Mouse (Mus musculus) forebrain, embryonic 13.5 days (tissue): ENCODE measurements around the gene Caskin2. TPM values are rescaled to one million over a fixed set of nuclear protein-coding genes. Genes with fewer than 3 reads are reported as not detected.
"Not testable (repeated sequence)": the region's sequence is repeated elsewhere in the genome, so short reads cannot be mapped to it uniquely, and the experiment has no call there.

Experiments used
- ATAC-seq: fragments of 200-750 bp; cut with Nextera tagmentation; 2 replicates; pipeline ENCODE4 v1.8.0; 2017
- H3K27ac ChIP-seq: fragments of 300-500 bp; sonication (generic); 2 replicates; pipeline ENCODE4 v1.5.1; 2015; ENCODE audit warnings: inconsistent platforms, mild to moderate bottlenecking, moderate library complexity
- H3K27me3 ChIP-seq: fragments of 300-500 bp; sonication (generic); 2 replicates; pipeline ENCODE4 v1.6.1; 2015; ENCODE audit warnings: mild to moderate bottlenecking, inconsistent platforms
- H3K36me3 ChIP-seq: fragments of 300-500 bp; sonication (generic); 2 replicates; pipeline ENCODE4 v1.6.1; 2015; ENCODE audit warnings: mild to moderate bottlenecking, inconsistent platforms; ENCODE audit not compliant: poor library complexity, severe bottlenecking
- H3K4me1 ChIP-seq: fragments of 300-500 bp; sonication (generic); 2 replicates; pipeline ENCODE4 v1.6.1; 2015; ENCODE audit warnings: inconsistent platforms
- H3K4me2 ChIP-seq: fragments of 300-500 bp; sonication (generic); 2 replicates; pipeline ENCODE4 v1.6.1; 2015; ENCODE audit warnings: inconsistent platforms, mild to moderate bottlenecking, moderate library complexity
- H3K4me3 ChIP-seq: fragments of 300-500 bp; sonication (generic); 2 replicates; pipeline ENCODE4 v1.5.1; 2015; ENCODE audit warnings: mild to moderate bottlenecking, inconsistent platforms
- H3K9ac ChIP-seq: fragments of 300-500 bp; sonication (generic); 2 replicates; pipeline ENCODE4 v1.6.1; 2015; ENCODE audit warnings: mild to moderate bottlenecking, inconsistent platforms
- H3K9me3 ChIP-seq: fragments of 300-500 bp; sonication (generic); replicated peaks from 2 replicates; pipeline ENCODE4 v1.6.1; 2016; ENCODE audit warnings: inconsistent platforms
- WGBS: fragments of 180-500 bp; shearing (Covaris S2); methylation state at CpG from one replicate; pipeline ENCODE4 v1.1.7; 2015; 5-methylcytosine and 5-hydroxymethylcytosine counted together
- polyA plus RNA-seq: library from polyadenylated mRNA; unstranded; fragments of >200 nt; fragmentation: Nextera tagmentation; extraction: Ambion mirVana; gene quantifications from 2 replicates; pipeline ENCODE4 v1.2.1, GENCODE M21; 2015

The Caskin2 gene
- polyA plus RNA-seq, 1 experiment from 2014 or later: 10.7 TPM

DNA sequence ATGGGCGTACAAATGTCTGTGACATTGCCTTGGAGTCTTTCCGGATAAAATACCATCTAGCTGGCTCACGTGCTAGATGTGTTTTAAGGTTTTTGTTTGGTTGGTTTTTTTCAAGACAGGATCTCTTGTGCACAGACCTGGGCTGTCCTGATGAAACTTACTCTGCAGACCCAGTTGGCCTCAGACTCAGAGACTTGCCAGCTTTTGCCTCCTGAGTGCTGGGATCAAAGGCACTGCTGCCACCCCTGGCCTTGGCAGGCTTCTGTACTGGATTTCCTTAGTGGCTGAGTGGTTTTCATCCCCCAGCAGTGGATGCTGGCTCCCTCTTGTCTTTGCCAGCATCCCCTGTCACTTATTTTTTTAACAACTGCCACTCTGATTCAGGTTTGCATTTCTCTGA, 44.5 kb downstream of the Caskin2 start:
- 92% methylated on average over 3 of the region's 3 CpGs for WGBS
- peak overlapping the region; percentile 57 for H3K27ac ChIP-seq
- no peak for ATAC-seq

DNA sequence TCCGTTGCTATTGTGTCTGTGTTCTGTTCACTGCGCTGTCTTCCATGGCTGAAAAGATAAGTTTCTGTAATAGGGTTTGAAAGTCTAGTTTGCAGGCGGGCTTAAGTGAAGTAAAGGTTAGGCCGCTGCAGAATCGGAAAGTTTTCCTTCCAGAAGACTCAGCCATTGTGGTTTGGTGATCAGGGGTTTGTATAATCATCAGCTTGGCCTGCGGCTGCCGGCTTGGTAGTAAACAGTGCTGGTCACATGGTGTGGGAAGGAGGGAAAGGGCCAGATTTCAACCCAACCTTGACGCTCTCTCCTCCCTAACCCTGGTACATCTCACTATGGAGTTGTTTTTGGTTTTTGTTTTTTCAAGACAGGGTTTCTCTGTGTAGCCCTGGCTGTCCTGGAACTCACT, 46.5 kb downstream of the Caskin2 start:
- Histone ChIP-seq H3K4me2 (peak overlapping the region; percentile 75), H3K36me3 (no peaks in the 10 kb centered on the region), H3K4me3 (peak overlapping the region; percentile 70; the same call in 1 of the 2 replicates), H3K27ac (no peak overlapping the region), H3K9ac (peak overlapping the region; percentile 92; the same call in 1 of the 2 replicates), H3K4me1 (peaks cover 31% of the 10 kb centered on the region), H3K27me3 (no peaks in the 10 kb centered on the region), H3K9me3 (no peaks in the 10 kb centered on the region)
- WGBS: 93% methylated on average over 8 of the region's 8 CpGs
- no peak for ATAC-seq

More for the DNA sequence above, 44.5 kb downstream of the Caskin2 start:
- H3K9me3 ChIP-seq: no peaks in the 10 kb centered on the region
- H3K4me1 ChIP-seq: peaks cover 31% of the 10 kb centered on the region
- peak overlapping the region; percentile 21; the same call in 1 of the 2 replicates for H3K9ac ChIP-seq
- H3K4me2 ChIP-seq: no peak overlapping the region
- peaks cover 3% of the 10 kb centered on the region; the same call in 1 of the 2 replicates for H3K36me3 ChIP-seq
- no peaks in the 10 kb centered on the region for H3K27me3 ChIP-seq
- H3K4me3 ChIP-seq: no peak overlapping the region

DNA sequence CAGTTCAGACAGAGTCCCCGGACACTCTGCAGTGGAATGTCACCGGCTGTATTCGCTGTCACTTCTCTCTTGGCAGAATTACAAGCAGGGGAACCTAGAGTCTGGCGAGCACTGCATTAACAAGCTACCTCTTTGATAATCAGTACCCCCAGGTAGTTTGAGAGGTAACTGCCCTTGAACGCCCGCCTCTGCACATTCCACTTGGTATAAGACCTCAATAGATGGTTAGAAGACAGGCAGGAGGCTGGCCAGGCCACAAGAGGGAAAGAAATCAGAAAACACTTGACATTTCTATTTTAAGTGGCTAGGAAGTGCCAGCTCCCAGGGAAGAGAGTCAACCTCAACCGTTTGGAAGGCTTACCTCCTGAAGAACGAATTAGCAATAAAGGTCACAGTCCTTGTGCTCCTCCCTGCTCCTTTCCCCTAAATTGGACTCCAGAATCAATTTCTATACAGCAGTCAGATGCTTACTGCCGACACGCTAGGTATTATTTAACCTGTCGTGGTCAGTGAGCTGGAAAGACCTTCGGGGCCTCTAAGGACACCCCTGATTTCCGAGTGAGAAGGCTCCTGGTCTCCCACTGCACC, 47.0 kb downstream of the Caskin2 start:
- Histone ChIP-seq H3K4me3 (peak overlapping the region; percentile 70), H3K4me2 (peak overlapping the region; percentile 75), H3K36me3 (no peaks in the 10 kb centered on the region), H3K9me3 (no peaks in the 10 kb centered on the region), H3K27ac (peak overlapping the region; percentile 90; the same call in 1 of the 2 replicates), H3K27me3 (no peaks in the 10 kb centered on the region), H3K9ac (peak overlapping the region; percentile 92), H3K4me1 (peaks cover 31% of the 10 kb centered on the region)
- ATAC-seq: no peak
- 36% methylated on average over 13 of the region's 13 CpGs for WGBS

- 0% methylated on average over 31 of the region's 34 CpGs for WGBS
- Histone ChIP-seq H3K27me3 (no peaks in the 10 kb centered on the region), H3K36me3 (no peaks in the 10 kb centered on the region), H3K4me3 (peak overlapping the region; percentile 70), H3K9ac (peak overlapping the region; percentile 92), H3K27ac (peak overlapping the region; percentile 90), H3K4me2 (peak overlapping the region; percentile 75), H3K4me1 (peaks cover 31% of the 10 kb centered on the region), H3K9me3 (no peaks in the 10 kb centered on the region)
- peak; percentile 86 for ATAC-seq
Observed at GRCm38 (mm10) chr11:115765607-115766141, 47.8 kb downstream of the Caskin2 start.

- peak; percentile 98 for ATAC-seq
- Histone ChIP-seq H3K36me3 (no peaks in the 10 kb centered on the region), H3K27me3 (no peaks in the 10 kb centered on the region), H3K4me1 (peaks cover 31% of the 10 kb centered on the region), H3K4me3 (peak within 1 kb of the TSS; percentile 70), H3K4me2 (peak within 1 kb of the TSS; percentile 75), H3K9ac (peak within 1 kb of the TSS; percentile 92), H3K9me3 (no peaks in the 10 kb centered on the region), H3K27ac (peak within 1 kb of the TSS; percentile 90)
- WGBS: under 1% methylated on average over 30 of the region's 32 CpGs
Observed at GRCm38 (mm10) chr11:115765103-115765606, 48.3 kb downstream of the Caskin2 start, which contains the start of gene Tmem94. Gene Tmem94, plus strand, starts transcription at chr11:115765433.

DNA sequence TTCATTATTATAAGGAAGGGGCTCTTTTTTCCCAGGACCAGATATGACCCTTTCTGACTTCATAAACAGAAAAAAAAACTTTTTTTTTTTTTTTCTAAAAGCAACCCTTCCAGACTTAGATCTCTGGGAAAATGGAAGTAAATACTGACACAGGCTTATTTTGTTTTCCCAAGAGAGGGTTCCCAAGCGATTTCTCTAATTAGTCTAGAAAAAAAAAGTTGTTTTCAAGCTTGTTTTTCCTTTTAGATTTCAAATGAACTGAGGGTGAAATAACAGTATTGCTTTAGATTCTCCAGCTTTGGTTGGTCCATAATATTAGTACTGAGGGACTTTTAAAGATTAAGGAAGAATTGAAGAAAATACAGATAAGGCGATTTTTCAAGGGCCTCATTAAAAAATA, 48.7 kb downstream of the Caskin2 start:
- Histone ChIP-seq H3K27ac (peak overlapping the region; percentile 41; the same call in 1 of the 2 replicates), H3K4me1 (peaks cover 27% of the 10 kb centered on the region), H3K9ac (peak overlapping the region; percentile 56; the same call in 1 of the 2 replicates), H3K9me3 (no peaks in the 10 kb centered on the region), H3K36me3 (no peaks in the 10 kb centered on the region), H3K4me2 (peak overlapping the region; percentile 75), H3K4me3 (peak overlapping the region; percentile 70), H3K27me3 (no peaks in the 10 kb centered on the region)
- 24% methylated on average over 2 of the region's 2 CpGs for WGBS
- no peak for ATAC-seq

GRCm38 (mm10) chr11:115762176-115762575, 51.3 kb downstream of the Caskin2 start:
- not testable (repeated sequence) for ATAC-seq

DNA sequence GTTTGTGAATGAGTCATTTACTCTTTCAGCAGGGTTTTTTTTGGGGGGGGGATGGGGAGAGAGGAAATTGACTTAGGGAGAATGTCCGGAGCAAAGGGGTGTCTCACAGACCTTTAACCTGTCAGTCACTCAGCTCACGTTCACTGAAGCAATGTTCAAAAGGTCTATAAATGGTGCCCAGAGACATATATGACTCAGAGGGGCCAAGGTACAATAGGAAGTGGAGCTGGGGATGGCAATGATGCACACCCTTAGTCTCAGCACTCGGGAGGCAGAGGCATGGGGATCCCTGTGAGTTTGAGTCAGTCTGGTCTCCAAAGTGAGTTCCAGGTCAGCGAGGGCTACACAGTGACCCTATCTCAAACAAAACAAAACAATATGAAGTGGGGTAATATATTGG, 60.0 kb downstream of the Caskin2 start:
- Histone ChIP-seq H3K4me3 (no peak overlapping the region), H3K4me2 (no peak overlapping the region), H3K27me3 (no peaks in the 10 kb centered on the region), H3K9ac (no peak overlapping the region), H3K36me3 (no peaks in the 10 kb centered on the region), H3K27ac (no peak overlapping the region), H3K9me3 (no peaks in the 10 kb centered on the region), H3K4me1 (peaks cover 7% of the 10 kb centered on the region)
- ATAC-seq: no peak
- WGBS: 82% methylated on average over 4 of the region's 4 CpGs

More at GRCm38 (mm10) chr11:115762176-115762575, 51.3 kb downstream of the Caskin2 start:
- H3K9me3 ChIP-seq, H3K9ac ChIP-seq, H3K27ac ChIP-seq, H3K36me3 ChIP-seq, H3K27me3 ChIP-seq, H3K4me2 ChIP-seq, H3K4me3 ChIP-seq: not testable (repeated sequence)
- peaks cover 15% of the 10 kb centered on the region for H3K4me1 ChIP-seq
- 96% methylated on average over 7 of the region's 7 CpGs for WGBS

- 39% methylated on average over 7 of the region's 7 CpGs for WGBS
- Histone ChIP-seq H3K27ac (no peak overlapping the region), H3K27me3 (no peaks in the 10 kb centered on the region), H3K4me2 (no peak overlapping the region), H3K4me1 (peaks cover 7% of the 10 kb centered on the region), H3K4me3 (no peak overlapping the region), H3K9me3 (no peaks in the 10 kb centered on the region), H3K36me3 (no peaks in the 10 kb centered on the region), H3K9ac (no peak overlapping the region)
- ATAC-seq: peak; percentile 68; the same call in 1 of the 2 replicates
Observed at GRCm38 (mm10) chr11:115752653-115753052, 60.8 kb downstream of the Caskin2 start.

GRCm38 (mm10) chr11:115751725-115752124, 61.7 kb downstream of the Caskin2 start:
- no peak for ATAC-seq
- 75% methylated on average over 2 of the region's 2 CpGs for WGBS
- no peaks in the 10 kb centered on the region for H3K27me3 ChIP-seq
- peaks cover 14% of the 10 kb centered on the region for H3K4me1 ChIP-seq
- no peak overlapping the region for H3K4me3 ChIP-seq
- H3K4me2 ChIP-seq: no peak overlapping the region
- no peak overlapping the region for H3K9ac ChIP-seq
- no peaks in the 10 kb centered on the region for H3K36me3 ChIP-seq
- no peak overlapping the region for H3K27ac ChIP-seq
- H3K9me3 ChIP-seq: no peaks in the 10 kb centered on the region

DNA sequence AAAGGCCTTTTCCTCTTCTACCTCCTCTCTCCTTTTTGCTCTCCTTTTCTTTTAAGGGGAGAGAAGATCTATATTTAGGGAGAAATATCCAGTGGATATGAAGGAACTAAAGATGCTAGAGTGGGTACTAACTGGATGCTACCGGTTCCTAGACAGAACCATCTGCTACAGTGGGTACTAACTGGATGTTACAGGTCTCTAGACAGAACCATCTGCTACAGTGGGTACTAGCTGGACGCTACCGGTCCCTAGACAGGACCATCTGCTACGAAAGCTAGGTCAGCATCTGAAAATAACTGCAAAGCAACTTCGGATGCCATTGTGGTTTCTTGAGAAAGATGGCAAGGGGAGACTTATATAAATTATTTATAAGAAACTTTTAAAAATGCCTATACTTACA, 63.6 kb downstream of the Caskin2 start:
- no peaks in the 10 kb centered on the region for H3K27me3 ChIP-seq
- H3K4me2 ChIP-seq: no peak overlapping the region
- no peak overlapping the region for H3K27ac ChIP-seq
- no peak overlapping the region for H3K4me3 ChIP-seq
- H3K9me3 ChIP-seq: no peaks in the 10 kb centered on the region
- H3K4me1 ChIP-seq: peaks cover 16% of the 10 kb centered on the region
- no peak overlapping the region for H3K9ac ChIP-seq
- H3K36me3 ChIP-seq: no peaks in the 10 kb centered on the region
- 79% methylated on average over 5 of the region's 5 CpGs for WGBS
- ATAC-seq: no peak
